Mouse (Mus musculus) layer of hippocampus, adult 9-10 months (tissue): ENCODE data around the gene Actrt3.
"Not testable (repeated sequence)": the region's sequence is repeated elsewhere in the genome, so short reads cannot be mapped to it uniquely, and the experiment has no call there.

Experiments
- DNase-seq: peaks from one replicate; pipeline ENCODE4 v3.0.0; 2022; ENCODE audit warnings: low spot score

The Actrt3 gene

DNA sequence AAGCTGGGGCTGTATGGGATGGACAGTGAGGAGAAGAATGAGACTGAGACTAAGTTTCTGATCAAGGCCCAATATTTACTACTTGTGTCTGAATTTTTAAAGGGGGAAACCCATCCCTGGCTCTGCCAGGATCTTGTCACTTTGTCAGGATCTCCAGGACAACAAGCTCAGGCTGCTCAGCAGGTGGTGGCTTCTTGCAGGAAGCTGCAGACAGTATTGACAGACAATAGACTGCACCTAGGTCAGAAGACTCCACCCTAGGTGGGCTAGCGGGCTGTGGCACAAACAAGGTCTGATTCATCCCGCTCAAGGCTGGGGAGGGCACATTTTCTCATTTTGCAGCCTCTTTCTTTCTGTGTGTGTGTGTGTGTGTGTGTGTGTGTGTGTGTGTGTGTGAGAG, 26.2 kb downstream of the Actrt3 start:
- no peak for DNase-seq

DNA sequence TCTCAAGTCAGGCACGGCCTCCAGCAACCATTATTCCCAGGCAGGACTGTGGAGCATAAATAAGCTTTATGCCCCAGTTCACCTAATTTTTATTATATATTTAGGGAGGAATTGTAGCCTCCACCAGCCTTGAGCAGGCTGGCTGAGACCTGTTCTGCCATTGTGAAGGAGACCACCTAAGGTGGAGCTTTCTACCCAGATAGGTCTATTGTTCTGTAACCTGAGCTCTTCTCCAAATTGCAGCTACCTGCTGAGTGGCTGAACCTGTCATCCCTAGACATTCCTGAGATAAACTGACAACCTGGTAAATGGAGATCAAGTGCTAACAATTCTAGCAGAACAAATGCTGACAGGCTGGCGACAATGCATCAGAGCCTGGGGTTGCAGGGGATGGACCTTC, 33.4 kb downstream of the Actrt3 start:
- DNase-seq: not testable (repeated sequence)

DNA sequence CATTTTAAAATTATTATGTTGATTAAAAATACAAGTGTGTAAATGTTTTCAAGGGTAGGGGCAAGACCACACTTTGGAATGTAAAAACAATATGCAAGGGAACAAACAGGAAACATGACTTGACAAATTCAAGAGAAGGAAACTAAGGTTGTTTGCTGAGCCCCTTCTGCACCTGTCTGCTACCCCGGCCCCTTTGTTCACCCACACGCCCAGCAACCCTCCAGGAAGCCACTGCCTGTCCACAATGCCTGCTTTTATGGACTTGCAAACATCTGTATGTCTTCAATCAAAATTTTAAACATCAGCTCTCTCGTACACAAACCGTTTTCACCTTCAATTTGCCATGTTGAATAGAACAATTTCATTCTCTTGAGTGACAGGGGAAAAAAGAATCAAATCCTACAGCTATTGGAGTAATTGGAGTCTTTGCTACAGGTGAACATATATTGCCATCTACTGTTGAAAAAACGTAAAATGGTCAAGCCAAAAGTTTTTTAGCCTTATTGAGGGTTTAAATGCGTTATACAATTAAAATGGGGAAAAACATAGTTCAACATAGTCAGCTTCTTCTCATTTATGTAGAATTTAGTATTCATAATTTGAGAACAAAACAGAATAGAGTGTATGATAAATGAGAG, 38.9 kb downstream of the Actrt3 start:
- no peak for DNase-seq

DNA sequence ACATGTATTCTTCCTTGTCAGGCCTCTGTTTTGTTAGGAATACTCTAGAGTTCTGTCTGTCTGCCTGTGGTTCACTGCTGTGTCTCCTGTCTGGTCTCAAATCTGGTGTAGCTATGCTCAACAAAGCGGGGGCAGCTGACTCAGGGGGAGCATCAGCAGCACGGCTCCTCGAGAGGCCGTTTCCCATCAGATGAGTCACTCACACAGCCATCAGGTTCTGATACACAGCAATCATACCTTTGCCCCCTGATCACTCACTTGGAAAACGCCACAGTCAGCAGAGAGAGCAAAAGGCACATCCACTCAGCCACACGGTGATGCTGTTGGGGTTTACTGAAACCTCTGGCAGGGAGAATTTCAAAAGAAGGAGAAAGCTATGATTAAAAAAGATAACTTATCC, 46.0 kb downstream of the Actrt3 start:
- DNase-seq: no peak

DNA sequence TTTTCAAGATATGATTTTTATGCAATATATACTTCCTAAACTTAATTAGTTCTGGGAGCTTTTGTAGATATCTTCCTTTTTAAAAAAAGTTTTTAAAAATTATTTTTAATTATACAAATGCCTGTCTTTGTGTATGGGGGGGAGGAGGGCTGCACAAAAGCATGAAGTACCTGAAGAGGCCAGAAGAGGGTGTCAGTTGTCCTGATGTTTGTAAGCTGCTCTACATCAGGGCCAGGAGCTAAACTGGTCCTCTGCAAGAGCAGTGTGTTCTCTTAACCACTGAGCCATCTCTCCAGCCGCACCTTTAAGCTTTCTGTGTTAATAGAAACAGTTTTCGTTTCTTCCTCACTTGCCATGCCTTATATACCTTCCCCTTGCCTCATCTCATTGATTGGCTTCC, 49.5 kb downstream of the Actrt3 start:
- DNase-seq: peak; percentile 4

DNA sequence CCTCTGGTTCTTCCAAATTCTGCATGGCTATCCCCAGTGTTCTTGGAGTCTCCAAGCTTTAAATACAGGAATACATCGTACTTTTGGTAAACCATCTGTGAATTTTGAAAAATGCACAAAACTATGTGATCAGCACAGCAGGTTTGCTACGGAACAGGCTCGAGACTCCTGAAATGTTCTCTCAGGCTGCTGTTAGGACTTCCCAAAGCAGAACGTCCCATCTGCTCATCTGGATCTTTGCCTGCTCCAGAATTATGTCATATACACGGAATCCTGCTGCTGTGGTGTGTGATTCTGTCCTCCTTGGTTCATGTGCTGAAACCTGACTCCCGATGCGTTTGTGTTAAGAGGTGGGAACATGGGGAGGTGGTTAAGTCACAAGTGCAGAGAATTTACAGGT, 50.8 kb downstream of the Actrt3 start:
- DNase-seq: peak; percentile 2

DNA sequence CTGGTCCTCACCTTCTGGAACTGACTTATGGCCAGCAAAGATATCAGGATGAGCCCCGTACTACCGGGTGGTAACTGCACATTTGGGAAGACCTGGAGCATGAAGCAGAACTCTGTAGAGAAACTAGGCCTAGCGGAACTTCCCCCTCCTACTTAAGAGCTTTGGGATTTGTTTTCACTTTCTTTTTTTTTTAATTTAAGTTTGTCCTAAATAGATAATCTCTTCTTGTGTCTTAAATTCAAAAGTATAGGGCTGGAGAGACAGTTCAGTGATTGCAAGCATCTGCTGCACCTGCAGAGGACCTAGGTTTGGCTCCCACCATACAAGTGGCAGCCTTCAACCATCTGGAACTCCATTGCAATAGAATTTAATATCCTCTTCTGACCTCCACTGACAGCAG, 51.8 kb downstream of the Actrt3 start, which contains the start of gene Mecom:
TSS of gene Mecom (minus strand) at position 101 of the 400 bp plus-strand sequence.
- no peak for DNase-seq
